Mouse (Mus musculus) C2C12 (cell line): ENCODE measurements around the gene H2-Aa. TPM values are rescaled to one million over a fixed set of nuclear protein-coding genes. Genes with fewer than 3 reads are reported as not detected.

Experiments
- H3K27me3 ChIP-seq: one replicate; pipeline ENCODE4 v1.6.1; 2011; ENCODE audit not compliant: control insufficient read depth, insufficient read depth, insufficient read length
- H3K36me3 ChIP-seq: one replicate; pipeline ENCODE4 v1.6.1; 2011; ENCODE audit not compliant: control insufficient read depth, insufficient read depth
- H3K4me3 ChIP-seq: one replicate; pipeline ENCODE4 v1.5.1; 2011; ENCODE audit warnings: mild to moderate bottlenecking, control low read depth; ENCODE audit not compliant: poor library complexity, insufficient read depth, severe bottlenecking
- H3K79me2 ChIP-seq: one replicate; pipeline ENCODE4 v1.6.1; 2011; ENCODE audit not compliant: control insufficient read depth, insufficient read depth
- H3K79me3 ChIP-seq: one replicate; pipeline ENCODE4 v1.6.1; 2011; ENCODE audit warnings: low read depth, control low read depth
- H3ac ChIP-seq: one replicate; pipeline ENCODE3; 2011; ENCODE audit warnings: low read depth; ENCODE audit not compliant: control insufficient read depth, insufficient read length
- CEBPB ChIP-seq: IDR thresholded peaks from one replicate; pipeline ENCODE4 v1.6.1; 2011; ENCODE audit warnings: low read depth, mild to moderate bottlenecking, control low read depth, moderate library complexity
- CTCF ChIP-seq: IDR thresholded peaks from one replicate; pipeline ENCODE4 v1.5.1; 2011; ENCODE audit not compliant: control insufficient read depth, insufficient read depth, insufficient read length
- FOSL1 ChIP-seq: IDR thresholded peaks from one replicate; pipeline ENCODE4 v1.8.0; 2011; ENCODE audit warnings: mild to moderate bottlenecking, low read length; ENCODE audit not compliant: poor library complexity, insufficient read depth, severe bottlenecking
- MAX ChIP-seq: IDR thresholded peaks from one replicate; pipeline ENCODE4 v1.6.1; 2011; ENCODE audit warnings: mild to moderate bottlenecking, control low read depth
- MYOD1 ChIP-seq: IDR thresholded peaks from one replicate; pipeline ENCODE4 v1.6.1; 2011; ENCODE audit warnings: low read depth; ENCODE audit not compliant: control insufficient read depth, insufficient read length
- MYOG ChIP-seq: IDR thresholded peaks from one replicate; pipeline ENCODE4 v1.6.1; 2011; ENCODE audit not compliant: control insufficient read depth, insufficient read length; ENCODE audit errors: extremely low read depth
- USF1 ChIP-seq: IDR thresholded peaks from one replicate; pipeline ENCODE4 v1.6.1; 2011; ENCODE audit warnings: low read depth, mild to moderate bottlenecking, control low read depth, moderate library complexity
- polyA plus RNA-seq: library from polyadenylated mRNA; unstranded; fragments of >200 nt; fragmentation: generic; extraction: Trizol; gene quantifications from one replicate; pipeline ENCODE4 v1.2.1, GENCODE M21; 2012; ENCODE audit warnings: missing spikeins

H2-Aa gene
- polyA plus RNA-seq, 1 experiment: not detected

DNA sequence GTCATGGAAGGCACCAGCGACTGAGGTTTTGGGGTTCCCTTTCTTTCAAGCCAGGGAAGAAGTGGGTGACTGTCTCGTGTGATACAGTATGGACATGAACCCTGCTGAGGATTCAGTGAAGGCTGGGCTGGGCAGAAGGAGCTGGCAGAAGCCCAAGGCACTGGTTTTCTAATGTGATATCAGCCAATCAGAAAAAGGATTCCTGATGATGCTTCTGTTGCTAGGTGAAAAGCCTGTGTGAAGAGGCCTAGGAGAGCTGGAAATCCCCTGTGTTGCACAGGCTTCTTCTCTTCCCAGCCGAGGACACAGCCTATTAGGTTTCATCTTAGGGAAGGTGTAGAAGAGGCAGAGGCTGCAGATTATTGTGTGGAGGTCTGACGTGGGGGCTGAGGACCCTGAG, 26.1 kb downstream of the H2-Aa start:
- peaks cover 14% of the 10 kb centered on the region for H3K27me3 ChIP-seq
- TF ChIP-seq CEBPB (no peak), MAX (no peak), MYOG (no peak), MYOD1 (no peak), USF1 (no peak), FOSL1 (no peak), CTCF (no peak)
- H3K36me3 ChIP-seq: no peaks in the 10 kb centered on the region
- no peak overlapping the region for H3ac ChIP-seq
- no peaks in the 10 kb centered on the region for H3K79me3 ChIP-seq
- H3K4me3 ChIP-seq: no peak overlapping the region
- no peaks in the 10 kb centered on the region for H3K79me2 ChIP-seq

DNA sequence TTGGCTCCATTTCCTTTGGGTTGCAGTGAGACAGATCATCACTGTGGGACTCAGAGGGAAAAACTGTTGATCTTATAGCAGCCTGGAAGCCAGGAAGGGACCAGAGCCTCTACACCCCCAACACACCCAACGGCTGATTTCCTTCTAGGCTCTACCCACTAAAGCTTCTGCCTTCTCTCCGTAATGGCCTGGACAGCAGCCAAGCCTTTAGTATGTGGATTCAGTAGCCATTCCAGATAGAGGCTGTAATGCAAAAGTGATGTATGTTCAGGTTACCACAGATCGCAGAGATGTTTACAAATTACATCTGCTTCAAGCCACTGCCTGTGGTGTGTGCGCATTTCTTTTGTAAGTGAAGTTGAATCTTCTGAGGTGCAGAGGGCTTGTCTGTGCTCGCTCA, 27.1 kb downstream of the H2-Aa start:
- H3ac ChIP-seq: no peak overlapping the region
- H3K79me2 ChIP-seq: no peaks in the 10 kb centered on the region
- no peaks in the 10 kb centered on the region for H3K36me3 ChIP-seq
- TF ChIP-seq MAX: no peak
- no peak for TF ChIP-seq MYOD1
- TF ChIP-seq FOSL1: no peak
- TF ChIP-seq USF1: no peak
- TF ChIP-seq CEBPB: no peak
- no peaks in the 10 kb centered on the region for H3K79me3 ChIP-seq
- peaks cover 14% of the 10 kb centered on the region for H3K27me3 ChIP-seq
- H3K4me3 ChIP-seq: no peak overlapping the region

DNA sequence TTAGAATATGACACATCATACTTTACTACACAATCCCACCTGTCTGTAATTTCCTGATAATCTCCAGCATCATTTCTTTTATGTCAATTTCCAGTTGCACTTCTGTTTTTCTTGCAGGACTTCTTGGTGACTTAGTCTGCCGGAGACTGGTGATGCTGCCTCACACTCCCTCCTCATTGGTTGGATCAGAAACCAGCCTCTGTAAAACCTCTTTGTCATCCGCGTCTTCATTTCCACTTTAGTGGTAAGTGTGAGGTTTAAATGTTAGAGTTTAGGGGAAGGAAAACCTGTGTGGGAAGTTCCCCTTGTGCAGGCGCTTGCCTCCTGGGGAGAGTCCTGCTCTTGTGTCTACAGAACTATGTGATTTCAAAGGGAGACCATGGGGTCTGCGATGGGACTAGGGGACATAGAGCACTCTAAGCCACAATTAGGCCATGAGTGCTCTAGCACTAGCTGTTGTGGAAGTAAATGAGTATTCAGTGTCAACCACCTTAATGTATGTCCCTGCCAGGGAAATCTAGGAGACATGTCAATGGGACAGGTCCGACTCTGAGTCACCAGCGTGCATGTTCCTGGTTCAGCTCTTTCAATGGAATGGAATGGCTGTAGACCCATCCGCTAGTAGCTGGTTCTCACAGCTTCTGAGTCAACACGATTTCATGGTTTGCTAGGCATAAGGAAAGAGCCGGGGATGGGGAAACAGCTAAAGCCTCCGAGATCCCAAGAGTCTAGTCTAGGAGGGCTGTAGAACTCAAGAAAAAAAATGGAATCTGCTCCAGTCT, 29.8 kb downstream of the H2-Aa start, which contains the start of gene H2-Ab1:
Gene H2-Ab1 (plus strand): TSS at position 96 of the 782 bp plus-strand sequence.
- H3K36me3 ChIP-seq: no peaks in the 10 kb centered on the region
- peaks cover 10% of the 10 kb centered on the region for H3K27me3 ChIP-seq
- H3ac ChIP-seq: no peak within 1 kb of the TSS
- TF ChIP-seq FOSL1: no peak
- TF ChIP-seq CEBPB: no peak
- H3K79me2 ChIP-seq: no peaks in the 10 kb centered on the region
- H3K4me3 ChIP-seq: no peak within 1 kb of the TSS
- H3K79me3 ChIP-seq: no peaks in the 10 kb centered on the region

DNA sequence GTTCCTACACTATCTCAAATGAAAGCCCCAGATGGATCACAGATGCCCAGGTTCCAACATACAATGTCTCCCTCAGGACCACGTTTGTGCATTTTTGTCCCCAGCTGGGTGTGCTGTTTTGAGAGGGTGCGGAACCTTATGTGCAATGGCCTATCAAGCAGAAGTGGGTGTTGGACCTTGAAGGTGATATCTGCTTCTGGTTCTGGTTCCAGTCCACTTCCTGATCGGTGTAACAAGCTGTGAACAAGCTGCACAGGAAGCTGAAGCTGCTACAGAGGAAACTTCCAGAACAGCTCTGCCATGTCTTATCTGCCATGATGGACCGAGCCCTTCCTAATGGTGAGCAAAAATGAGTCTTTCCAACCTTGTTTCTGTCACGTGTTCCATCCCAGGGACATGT, 31.1 kb downstream of the H2-Aa start:
- no peak overlapping the region for H3ac ChIP-seq
- no peak for TF ChIP-seq MYOG
- no peak for TF ChIP-seq USF1
- TF ChIP-seq MAX: no peak
- no peak for TF ChIP-seq CEBPB
- no peak for TF ChIP-seq MYOD1
- TF ChIP-seq CTCF: no peak
- no peak for TF ChIP-seq FOSL1

DNA sequence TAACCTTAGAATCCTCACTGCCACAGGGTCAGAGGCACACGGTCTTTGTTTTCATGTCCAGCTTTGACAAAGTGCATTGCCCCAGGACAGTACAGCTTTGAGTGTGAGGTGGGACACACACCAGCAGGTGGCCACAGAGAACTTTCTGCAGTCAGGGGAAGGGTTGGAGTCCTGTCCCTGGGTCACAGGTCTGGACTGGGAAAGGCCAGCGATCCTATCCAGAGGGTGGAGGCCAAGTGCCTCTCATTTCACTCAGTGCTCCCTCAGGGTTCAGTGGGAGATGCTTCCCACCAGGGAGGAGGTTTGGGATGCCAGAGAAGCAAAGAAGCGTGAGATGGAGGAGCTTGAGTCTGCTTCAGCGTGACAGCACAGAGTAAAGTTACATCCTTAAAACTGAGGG, 36.0 kb downstream of the H2-Aa start:
- no peak for TF ChIP-seq USF1
- TF ChIP-seq MYOD1: no peak
- no peak for TF ChIP-seq MYOG
- no peak for TF ChIP-seq FOSL1
- no peaks in the 10 kb centered on the region for H3K79me3 ChIP-seq
- H3K4me3 ChIP-seq: no peak overlapping the region
- H3K79me2 ChIP-seq: no peaks in the 10 kb centered on the region
- no peaks in the 10 kb centered on the region for H3K36me3 ChIP-seq
- H3ac ChIP-seq: no peak overlapping the region
- peaks cover 15% of the 10 kb centered on the region for H3K27me3 ChIP-seq

More for the DNA sequence above, 31.1 kb downstream of the H2-Aa start:
- H3K36me3 ChIP-seq: no peaks in the 10 kb centered on the region
- peaks cover 7% of the 10 kb centered on the region for H3K27me3 ChIP-seq
- no peak overlapping the region for H3K4me3 ChIP-seq
- H3K79me2 ChIP-seq: no peaks in the 10 kb centered on the region
- H3K79me3 ChIP-seq: no peaks in the 10 kb centered on the region

DNA sequence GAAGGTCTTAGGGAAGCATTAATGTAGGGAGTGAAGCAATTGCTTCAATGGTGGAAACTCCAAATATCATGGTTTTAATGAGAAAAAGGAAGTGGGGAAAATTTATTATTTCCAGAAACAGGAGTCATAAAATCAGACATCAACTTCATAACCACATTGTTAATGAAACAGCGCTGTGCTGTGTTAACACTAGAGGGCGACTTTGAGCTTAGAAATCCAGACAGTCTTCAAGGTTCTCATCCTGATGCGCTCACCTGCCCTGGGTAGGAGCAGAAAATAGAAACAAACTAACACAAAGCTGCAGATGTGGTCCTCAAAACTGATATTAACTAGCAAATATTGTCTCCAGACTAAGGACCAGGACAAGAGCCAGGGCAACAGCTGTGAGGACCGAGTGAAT, 37.7 kb downstream of the H2-Aa start:
- Histone ChIP-seq H3K36me3 (no peaks in the 10 kb centered on the region), H3ac (no peak overlapping the region), H3K79me3 (no peaks in the 10 kb centered on the region), H3K79me2 (no peaks in the 10 kb centered on the region), H3K4me3 (no peak overlapping the region), H3K27me3 (peaks cover 15% of the 10 kb centered on the region)
- TF ChIP-seq MYOD1 (no peak), USF1 (no peak), CEBPB (no peak), MAX (no peak), MYOG (no peak), FOSL1 (no peak), CTCF (no peak)
